Mouse (Mus musculus) forelimb bud, embryonic 11.5 days (tissue): ENCODE results near the gene Nrp2.

Experiments used
- DNase-seq: peaks from one replicate; pipeline ENCODE4 v3.0.0-alpha.2; 2012; ENCODE audit warnings: low read depth, low spot score

The Nrp2 gene

GRCm38 (mm10) chr1:62750408-62751008, 47.4 kb downstream of the Nrp2 start:
- DNase-seq, result no peak

GRCm38 (mm10) chr1:62751011-62752006, 48.2 kb downstream of the Nrp2 start:
- DNase-seq, result no peak

- no peak for DNase-seq
Observed at GRCm38 (mm10) chr1:62752055-62752454, 49.0 kb downstream of the Nrp2 start.

DNA sequence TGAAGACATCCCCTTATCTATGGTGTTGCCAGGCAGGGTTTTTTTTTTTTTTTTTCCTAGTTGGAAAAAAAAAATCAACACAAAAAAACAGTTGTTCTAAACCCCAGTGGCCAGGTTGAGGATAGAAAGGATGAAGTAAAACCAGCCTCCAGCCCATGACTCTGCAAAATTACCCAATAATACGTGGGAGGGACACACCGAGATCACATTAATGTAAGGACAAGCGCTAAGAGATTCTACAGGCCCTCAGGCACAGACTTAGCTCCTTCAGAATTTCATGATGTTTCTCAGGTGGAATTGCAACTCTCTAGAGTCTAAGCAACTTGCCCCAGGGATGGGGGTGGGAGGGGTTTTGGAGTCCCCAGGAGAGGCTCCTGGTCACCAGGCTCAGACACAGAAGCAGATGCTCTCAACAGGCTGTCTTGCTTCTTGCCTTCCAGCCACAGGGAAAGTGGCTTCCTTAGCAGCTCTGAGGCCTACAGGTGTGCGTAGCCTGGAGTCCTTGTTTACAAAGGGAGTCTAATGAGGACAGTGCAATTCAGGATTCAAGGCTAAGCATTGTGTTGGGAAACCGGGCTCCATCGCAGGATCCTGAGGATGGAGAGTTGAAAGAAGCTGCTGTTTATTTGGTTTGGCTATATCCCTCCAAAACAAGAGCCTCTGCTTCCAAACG, 49.7 kb downstream of the Nrp2 start:
- DNase-seq, result no peak

DNA sequence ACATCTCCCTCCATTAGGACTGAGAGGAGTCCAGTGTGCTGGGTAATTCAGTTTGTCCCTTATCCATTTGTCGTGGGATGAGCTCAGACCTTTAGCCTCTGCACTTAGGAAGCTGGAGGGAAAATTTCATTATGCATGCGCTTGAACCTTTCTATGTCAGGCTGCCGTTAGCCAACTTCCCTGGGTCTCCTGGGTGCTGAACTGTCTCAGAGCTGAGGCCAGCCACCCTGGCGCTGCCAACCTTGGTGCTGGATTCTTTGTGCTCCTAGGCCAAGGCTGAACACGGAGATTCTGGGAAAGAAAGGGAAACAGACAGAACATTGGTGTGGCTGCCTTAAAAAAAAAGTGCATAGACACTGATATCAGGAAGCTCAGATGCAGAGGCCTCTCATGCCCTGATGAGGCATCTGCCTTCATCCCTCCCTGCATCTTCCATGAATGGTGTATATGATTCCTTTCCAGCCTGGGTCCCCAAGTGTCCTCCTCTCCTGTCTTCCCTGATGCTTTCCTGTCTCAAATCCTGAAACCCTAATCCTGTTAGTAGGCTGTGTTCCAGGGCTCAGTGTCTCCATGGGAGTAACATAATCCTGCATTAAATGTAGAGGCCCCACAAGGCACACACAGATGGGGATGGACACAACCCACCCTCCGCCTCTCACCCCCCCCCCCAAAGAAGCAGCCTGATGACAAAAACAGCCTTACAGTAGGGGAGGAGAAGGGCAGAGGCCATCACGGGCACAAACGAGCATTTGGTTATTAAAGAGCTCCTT, 51.2 kb downstream of the Nrp2 start:
- DNase-seq, result no peak

- DNase-seq, result no peak
Observed at GRCm38 (mm10) chr1:62760086-62760485, 57.0 kb downstream of the Nrp2 start.

GRCm38 (mm10) chr1:62760565-62760964, 57.5 kb downstream of the Nrp2 start:
- no peak for DNase-seq

- no peak for DNase-seq
Observed at GRCm38 (mm10) chr1:62763779-62764178, 60.7 kb downstream of the Nrp2 start.

- DNase-seq, result no peak
Observed at GRCm38 (mm10) chr1:62765171-62765570, 62.1 kb downstream of the Nrp2 start.

DNA sequence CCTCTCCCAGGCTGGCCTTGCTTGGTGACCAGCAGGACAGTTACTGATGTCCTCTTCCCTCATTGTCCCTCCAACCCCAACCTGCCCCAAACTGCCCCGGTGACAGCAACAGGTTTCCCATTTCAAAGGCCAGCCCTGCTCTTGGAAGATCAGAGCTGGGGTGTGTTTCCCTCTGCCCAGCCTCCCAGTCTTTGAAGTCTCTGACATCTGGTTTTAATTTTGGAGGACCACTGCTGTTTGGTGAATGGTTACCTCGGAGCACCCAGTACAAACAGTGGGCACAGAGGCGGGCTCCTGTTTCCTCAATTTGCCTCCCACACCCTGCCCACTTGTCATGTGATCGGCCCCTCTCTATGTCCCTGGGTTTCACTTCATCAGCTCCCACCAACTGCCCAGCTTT, 63.7 kb downstream of the Nrp2 start:
- peak; percentile 79 for DNase-seq

DNA sequence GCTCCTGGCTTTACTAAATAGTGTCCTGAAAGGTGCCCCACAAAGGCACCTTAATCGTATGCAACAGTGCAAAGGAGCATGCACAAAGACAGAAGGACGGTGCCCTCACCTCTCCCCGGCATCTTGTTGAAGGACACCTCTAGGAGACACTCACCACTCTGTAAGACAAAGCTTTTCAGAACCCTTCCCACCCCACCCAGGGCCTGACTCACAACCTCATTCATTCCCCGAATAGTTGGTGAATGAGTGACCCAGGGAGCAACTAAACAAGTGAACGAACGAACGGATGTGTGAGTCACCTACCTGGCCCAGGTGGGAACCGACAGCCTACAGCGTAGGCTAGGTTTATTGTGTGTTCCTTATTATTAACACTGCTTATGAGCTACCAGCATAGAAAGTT, 64.5 kb downstream of the Nrp2 start:
- no peak for DNase-seq

DNA sequence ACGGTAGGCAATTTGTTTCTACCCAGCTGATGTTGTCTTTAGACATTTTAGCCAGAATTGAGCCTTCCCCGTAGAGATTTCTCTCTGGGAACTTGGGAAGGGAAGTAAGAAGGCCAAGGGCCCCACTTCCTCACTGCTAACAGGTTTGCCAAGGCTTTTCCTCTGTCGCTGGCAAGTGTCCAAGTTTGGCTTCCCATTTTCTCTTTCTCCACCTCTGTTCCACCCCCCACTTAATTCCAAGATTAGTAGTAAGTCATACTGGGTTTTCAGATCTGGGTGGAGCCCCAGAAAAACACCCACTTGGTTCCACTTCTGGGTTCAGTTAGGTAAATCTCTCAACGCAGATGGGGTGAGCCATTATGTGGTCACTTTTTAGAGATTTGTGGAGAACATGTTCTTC, 67.5 kb downstream of the Nrp2 start:
- no peak for DNase-seq

GRCm38 (mm10) chr1:62772391-62772790, 69.3 kb downstream of the Nrp2 start:
- DNase-seq, result no peak

DNA sequence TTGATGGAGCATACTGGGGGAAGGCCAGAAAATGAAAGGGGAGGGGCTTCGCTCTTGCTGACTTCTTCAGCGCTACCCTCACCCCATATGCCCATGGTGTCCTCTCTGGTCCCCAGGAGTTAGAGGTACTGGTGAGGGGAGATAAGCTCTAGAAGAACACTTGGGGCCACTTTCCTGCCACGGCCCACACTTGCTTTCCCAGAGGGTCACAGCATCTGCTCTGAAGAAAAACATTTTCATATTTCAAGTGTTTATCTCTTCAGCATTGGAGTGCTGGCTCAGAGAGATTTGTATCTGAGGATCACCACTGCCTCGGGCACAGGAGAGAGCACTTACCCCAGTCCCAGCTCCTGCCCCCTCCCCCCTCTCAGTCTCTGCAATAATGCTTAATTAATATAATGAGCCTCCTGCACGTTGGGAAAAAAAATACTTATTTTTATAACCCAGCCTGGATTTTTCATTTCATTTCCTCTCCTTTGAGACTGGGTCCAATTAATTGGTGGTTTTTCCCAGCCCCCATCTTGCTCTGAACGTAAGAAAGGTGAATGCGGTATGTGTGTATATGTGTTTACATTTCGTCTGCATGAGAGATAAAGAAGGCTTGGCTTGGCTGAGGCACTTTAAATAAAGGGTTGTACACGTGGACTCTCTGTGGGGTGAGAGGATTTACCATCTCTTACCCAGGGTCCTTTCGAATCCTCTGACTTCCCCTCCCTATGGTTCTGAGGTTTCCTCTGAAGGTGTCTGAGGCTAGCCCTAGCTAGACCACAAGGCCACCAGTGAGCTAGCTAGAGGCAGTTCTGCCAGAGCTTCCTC, 70.2 kb downstream of the Nrp2 start:
- DNase-seq, result no peak

GRCm38 (mm10) chr1:62773921-62774191, 70.8 kb downstream of the Nrp2 start:
- no peak for DNase-seq

GRCm38 (mm10) chr1:62774288-62775218, 71.5 kb downstream of the Nrp2 start:
- DNase-seq, result no peak

GRCm38 (mm10) chr1:62777320-62778235, 74.5 kb downstream of the Nrp2 start:
- no peak for DNase-seq

DNA sequence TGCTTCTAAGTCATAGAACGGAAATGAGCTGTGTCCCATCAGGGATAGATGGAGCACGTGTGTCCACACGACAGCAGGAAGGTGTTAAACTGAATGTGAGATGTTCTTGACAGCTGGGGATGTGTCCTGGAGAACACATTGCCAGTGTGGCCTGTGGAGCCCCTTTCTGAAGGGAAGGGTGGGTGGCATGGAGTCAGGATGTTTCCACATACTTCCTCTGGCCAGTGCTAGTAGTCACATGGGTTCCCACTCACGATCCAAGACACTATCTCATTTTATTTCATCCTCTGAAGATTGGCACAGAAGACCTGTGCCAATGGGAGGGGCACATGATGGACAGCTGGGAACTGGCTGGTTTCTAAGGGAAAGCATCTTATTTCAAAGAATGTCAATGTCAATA, 75.8 kb downstream of the Nrp2 start:
- DNase-seq, result no peak
